Comparison of ENCODE assay signal across 9 mouse cellular contexts in the genomic region with DNA sequence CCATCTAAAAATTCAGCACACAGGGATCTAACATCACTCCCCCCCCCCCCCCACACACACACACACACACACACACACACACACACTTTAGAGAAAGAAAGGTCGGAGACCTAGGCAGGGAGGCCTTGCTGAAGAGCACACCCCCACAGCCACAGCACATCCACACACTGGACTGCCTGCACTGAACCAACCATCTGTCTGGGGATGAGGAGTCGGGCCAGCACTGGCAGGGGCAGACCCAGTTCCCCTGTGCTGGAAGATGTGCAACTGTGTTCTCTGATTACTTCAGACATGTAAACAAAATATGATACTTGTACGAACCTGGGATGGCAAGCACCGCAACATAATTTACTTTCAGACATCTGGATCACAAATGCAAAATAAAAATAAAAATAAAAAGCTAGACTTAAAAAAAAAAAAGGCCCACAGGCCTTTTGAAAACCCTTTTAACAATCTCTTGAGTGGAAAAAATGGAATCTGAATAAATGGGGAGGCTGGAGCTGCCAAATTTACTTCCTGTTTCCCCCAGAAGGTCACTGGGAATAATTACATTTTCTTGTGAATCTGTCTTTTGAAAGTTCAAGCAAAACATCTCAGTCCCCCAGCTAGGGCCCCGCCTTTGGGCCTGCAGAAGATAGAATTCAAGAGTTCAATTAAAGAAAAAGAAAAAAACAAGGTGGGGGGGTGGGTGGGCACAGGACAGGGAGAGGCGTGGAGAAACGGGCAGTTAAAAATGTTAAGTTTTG. TPM values are rescaled to one million over a fixed set of nuclear protein-coding genes. Genes with fewer than 3 reads are reported as not detected.
A peak's percentile ranks its signal among the peaks of the same experiment; 100 is the strongest.
DNase-seq lines count a peak whose midpoint lies in the region; ATAC-seq lines count a peak whose summit lies in the region.
"Had no signal": no experiment of that assay in that cellular context is flagged by ENCODE, and none has a peak within 500 bp of the region (broad histone marks: within the 10 kb centered on the region; RNA-seq: fewer than 3 reads in every experiment).

No protein-coding gene starts in this region.

- H3K9me3 ChIP-seq in hindbrain, embryonic 16.5 days (ENCODE audit: control insufficient read depth, low read length), result no peaks in the 10 kb centered on the region
- no peaks in the 10 kb centered on the region for H3K9me3 ChIP-seq in midbrain, embryonic 15.5 days

- peak; percentile 28 for DNase-seq in embryo, embryonic 10 days (ENCODE audit: low spot score)
- DNase-seq in embryo, embryonic 9.5 days (ENCODE audit: extremely low spot score), result no peak
- DNase-seq in right cerebral cortex, postnatal 25 days, result peak; percentile 7
- DNase-seq in right cerebral cortex, postnatal 14 days, result no peak
- no peak for DNase-seq in layer of hippocampus, adult 8-10 months (ENCODE audit: low spot score in 2 of 2)

- no peak overlapping the region for H3K9ac ChIP-seq in hindbrain, embryonic 16.5 days (ENCODE audit: low read depth, low read length)
- H3K9ac ChIP-seq in midbrain, embryonic 15.5 days, result no peak overlapping the region; the same call in 1 of the 2 replicates

- ATAC-seq in hindbrain, embryonic 16.5 days, result no peak
- ATAC-seq in midbrain, embryonic 15.5 days (replicated peaks), result no peak
- no peak for ATAC-seq in megakaryocyte progenitor cell, adult 5-6 weeks (replicated peaks; ENCODE audit: poor library complexity)

- peaks cover 65% of the 10 kb centered on the region for H3K4me1 ChIP-seq in hindbrain, embryonic 16.5 days (ENCODE audit: control insufficient read depth, insufficient read depth, low read depth, low read length)
- peaks cover 75% of the 10 kb centered on the region for H3K4me1 ChIP-seq in midbrain, embryonic 15.5 days

- H3K36me3 ChIP-seq in hindbrain, embryonic 16.5 days (ENCODE audit: control insufficient read depth, insufficient read depth, low read length), result no peaks in the 10 kb centered on the region
- no peaks in the 10 kb centered on the region for H3K36me3 ChIP-seq in midbrain, embryonic 15.5 days (replicated peaks)

- WGBS in hindbrain, embryonic 16.5 days, result 42% methylated on average over 7 of the region's 7 CpGs
- WGBS in midbrain, embryonic 15.5 days, result 41% methylated on average over 7 of the region's 7 CpGs

- peak overlapping the region; percentile 68 for H3K27ac ChIP-seq in hindbrain, embryonic 16.5 days (ENCODE audit: low read depth, low read length)
- peak overlapping the region; percentile 77 for H3K27ac ChIP-seq in midbrain, embryonic 15.5 days

- no peak overlapping the region for H3K4me2 ChIP-seq in hindbrain, embryonic 16.5 days (ENCODE audit: low read length)
- H3K4me2 ChIP-seq in midbrain, embryonic 15.5 days, result no peak overlapping the region

- H3K27me3 ChIP-seq in hindbrain, embryonic 16.5 days (replicated peaks; ENCODE audit: control insufficient read depth, insufficient read depth, low read length), result no peaks in the 10 kb centered on the region
- H3K27me3 ChIP-seq in midbrain, embryonic 15.5 days (replicated peaks), result no peaks in the 10 kb centered on the region

- H3K4me3 ChIP-seq in hindbrain, embryonic 16.5 days (ENCODE audit: low read length), result no peak overlapping the region
- H3K4me3 ChIP-seq in midbrain, embryonic 15.5 days, result no peak overlapping the region
- H3K4me3 ChIP-seq: myocyte had no signal

RNA-seq across cellular contexts. Expression of a gene that starts 5.5 kb away (rescaled TPM):
- polyA plus RNA-seq in hindbrain, embryonic 16.5 days (2015; fragmentation: Nextera tagmentation; extraction: Ambion mirVana), result 14.7 and 16.3 TPM in 2 replicates
- polyA plus RNA-seq in midbrain, embryonic 15.5 days (2015; fragmentation: Nextera tagmentation; extraction: Ambion mirVana), result 15.4 and 15.7 TPM in 2 replicates
- total RNA-seq in megakaryocyte progenitor cell, adult 5-6 weeks (2015), result 16.0 and 21.5 TPM in 2 replicates
- total RNA-seq in megakaryocyte progenitor cell, adult 5-6 weeks (2017), result 12.2 and 15.9 TPM in 2 replicates
- 10 to 100 TPM; 48.8 to 61.1 (median 54.6) TPM for total RNA-seq in layer of hippocampus, adult 8-10 months (2022)

RNA-seq across cellular contexts. Expression of a gene that starts 44.2 kb away (rescaled TPM):
- 79.0 and 87.6 TPM in 2 replicates for polyA plus RNA-seq in hindbrain, embryonic 16.5 days (2015; fragmentation: Nextera tagmentation; extraction: Ambion mirVana)
- 83.9 and 88.1 TPM in 2 replicates for polyA plus RNA-seq in midbrain, embryonic 15.5 days (2015; fragmentation: Nextera tagmentation; extraction: Ambion mirVana)
- 27.3 and 38.6 TPM in 2 replicates for total RNA-seq in megakaryocyte progenitor cell, adult 5-6 weeks (2015)
- total RNA-seq in megakaryocyte progenitor cell, adult 5-6 weeks (2017), result 48.3 and 48.9 TPM in 2 replicates
- 10 to 100 TPM; 29.3 to 36.5 (median 35.4) TPM for total RNA-seq in layer of hippocampus, adult 8-10 months (2022)

RNA-seq across cellular contexts. Expression of a gene that starts 50.8 kb away (rescaled TPM):
- polyA plus RNA-seq in hindbrain, embryonic 16.5 days (2015; fragmentation: Nextera tagmentation; extraction: Ambion mirVana), result 34.0 and 35.7 TPM in 2 replicates
- polyA plus RNA-seq in midbrain, embryonic 15.5 days (2015; fragmentation: Nextera tagmentation; extraction: Ambion mirVana), result 36.1 and 38.7 TPM in 2 replicates
- total RNA-seq in megakaryocyte progenitor cell, adult 5-6 weeks (2015), result 48.6 and 48.9 TPM in 2 replicates
- total RNA-seq in megakaryocyte progenitor cell, adult 5-6 weeks (2017), result 38.6 and 45.9 TPM in 2 replicates
- 10 to 100 TPM; 27.3 to 32.3 (median 29.8) TPM for total RNA-seq in layer of hippocampus, adult 8-10 months (2022)

Comparison
In these comparisons a context has a peak if more than half of its experiments do, and no peak if none do; other contexts are left out.
1. DNase-seq: peak in embryo, embryonic 10 days (single experiment) and right cerebral cortex, postnatal 25 days (single experiment); none in embryo, embryonic 9.5 days (single experiment), right cerebral cortex, postnatal 14 days (single experiment) and layer of hippocampus, adult 8-10 months (0 of 2).